Mouse (Mus musculus): ENCODE results near the gene 4930564D02Rik. TPM values are rescaled to one million over a fixed set of nuclear protein-coding genes. Genes with fewer than 3 reads are reported as not detected.

The 4930564D02Rik gene
- total RNA-seq, 1 experiment from 2014 or later: not detected

GRCm38 (mm10) chr3:105055666-105056065 is 11.0 kb upstream of the 4930564D02Rik start:
- ATAC-seq (replicated peaks; ENCODE audit: low read depth, poor library complexity, severe bottlenecking): no peak

GRCm38 (mm10) chr3:105058627-105059513 is 7.8 kb upstream of the 4930564D02Rik start:
- ATAC-seq (replicated peaks; ENCODE audit: low read depth, poor library complexity, severe bottlenecking): peak; percentile 83

GRCm38 (mm10) chr3:105059911-105060310 is 6.7 kb upstream of the 4930564D02Rik start:
- ATAC-seq (replicated peaks; ENCODE audit: low read depth, poor library complexity, severe bottlenecking): no peak

- ATAC-seq (replicated peaks; ENCODE audit: low read depth, poor library complexity, severe bottlenecking): no peak
Observed at GRCm38 (mm10) chr3:105060992-105061391, 5.7 kb upstream of the 4930564D02Rik start.

DNA sequence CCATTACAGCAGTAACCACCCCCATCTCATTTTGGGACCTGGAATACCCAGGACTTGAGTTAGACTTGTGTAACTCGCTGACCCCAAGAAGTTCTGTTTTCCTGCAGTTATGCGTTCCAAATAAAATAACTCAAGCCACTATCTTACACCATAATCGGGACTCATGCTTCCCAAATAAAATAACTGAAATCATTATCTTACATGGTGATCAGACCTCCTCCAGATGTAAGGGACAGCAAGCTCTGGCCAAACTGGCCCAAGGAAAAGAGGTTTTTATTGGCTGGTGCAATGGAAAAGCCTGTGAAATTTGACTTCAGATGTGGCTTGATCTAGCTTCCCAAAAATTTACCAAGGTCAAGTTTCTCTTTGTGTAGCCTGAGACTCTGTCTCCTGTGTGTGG is 5.1 kb upstream of the 4930564D02Rik start:
- no peak for ATAC-seq (replicated peaks; ENCODE audit: low read depth, poor library complexity, severe bottlenecking)

DNA sequence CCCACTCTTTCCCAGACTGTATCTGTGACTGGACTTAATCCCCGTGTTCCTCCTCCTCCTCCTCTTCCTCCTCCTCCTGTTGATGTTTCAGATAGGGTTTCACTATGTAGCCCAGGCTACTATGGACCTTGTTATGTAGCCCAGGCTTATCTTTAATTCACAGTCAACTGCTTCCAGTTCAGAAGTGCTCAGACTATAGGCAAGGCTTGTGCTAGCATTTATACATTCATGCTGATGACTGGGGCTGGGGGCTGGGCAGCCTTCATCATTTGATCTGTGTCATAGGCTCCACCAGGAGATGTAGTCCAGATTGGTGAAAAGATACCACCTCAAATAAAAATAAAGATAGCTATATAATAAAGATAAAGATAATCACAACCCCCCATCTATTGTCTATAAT is 4.7 kb upstream of the 4930564D02Rik start:
- no peak for ATAC-seq (replicated peaks; ENCODE audit: low read depth, poor library complexity, severe bottlenecking)

DNA sequence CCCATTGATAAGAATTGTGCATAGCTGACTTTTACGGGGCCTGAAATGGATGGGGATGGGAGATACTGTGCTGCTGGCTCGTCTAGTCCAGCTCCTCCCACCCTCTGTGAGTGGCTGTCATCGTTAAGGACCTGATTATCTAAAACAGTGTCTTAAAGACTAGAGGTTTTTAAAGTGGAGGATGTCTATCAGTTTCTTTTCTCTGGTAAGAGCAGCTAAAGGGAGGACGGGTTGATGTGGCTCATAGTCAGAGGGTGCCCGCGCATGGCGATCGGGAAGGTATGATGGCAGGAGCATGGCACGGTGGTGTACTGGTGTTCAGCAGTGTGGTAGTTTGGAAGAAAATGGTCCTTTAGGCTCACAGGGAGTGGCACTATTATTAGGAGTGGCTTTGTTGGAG is 4.0 kb upstream of the 4930564D02Rik start:
- no peak for ATAC-seq (replicated peaks; ENCODE audit: low read depth, poor library complexity, severe bottlenecking)

DNA sequence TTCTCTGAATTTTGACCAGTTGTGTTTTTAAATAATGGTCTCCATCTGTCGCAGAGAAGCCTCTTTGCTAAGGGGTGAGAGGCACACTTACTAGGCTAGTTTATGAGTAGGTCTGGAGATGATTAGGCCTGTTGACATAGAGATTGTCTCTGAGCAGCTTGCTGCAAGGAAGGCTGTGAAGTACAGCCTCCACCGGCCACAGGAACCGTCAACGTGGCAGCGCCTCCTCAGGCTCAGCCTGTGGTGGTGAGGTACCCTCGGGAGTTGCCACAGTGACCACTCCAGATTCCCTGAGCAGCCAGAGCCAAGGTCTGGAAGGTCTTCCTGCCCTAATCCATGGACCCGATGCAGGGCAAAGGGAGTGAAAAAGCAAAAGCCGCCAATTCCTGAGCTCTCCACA is 3.9 kb downstream of the 4930564D02Rik start:
- ATAC-seq (replicated peaks; ENCODE audit: low read depth, poor library complexity, severe bottlenecking): no peak

DNA sequence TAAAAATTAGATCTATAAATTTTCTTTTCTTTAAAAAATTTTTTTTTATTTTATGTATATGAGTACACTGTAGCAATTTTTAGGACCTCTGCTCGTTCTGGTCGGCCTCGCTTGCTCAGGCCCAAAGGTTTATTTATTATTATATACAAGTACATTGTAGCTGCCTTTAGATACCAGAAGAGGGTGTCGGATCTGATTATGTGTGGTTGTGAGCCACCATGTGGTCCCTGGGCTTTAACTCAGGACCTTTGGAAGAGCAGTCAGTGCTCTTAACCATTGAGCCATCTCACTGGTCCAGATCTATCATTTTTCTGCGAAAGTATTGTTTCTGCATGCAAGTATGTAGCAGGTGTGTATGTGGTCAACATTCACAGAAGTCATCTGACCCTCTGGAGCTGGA is 4.6 kb downstream of the 4930564D02Rik start:
- ATAC-seq (replicated peaks; ENCODE audit: low read depth, poor library complexity, severe bottlenecking): no peak

DNA sequence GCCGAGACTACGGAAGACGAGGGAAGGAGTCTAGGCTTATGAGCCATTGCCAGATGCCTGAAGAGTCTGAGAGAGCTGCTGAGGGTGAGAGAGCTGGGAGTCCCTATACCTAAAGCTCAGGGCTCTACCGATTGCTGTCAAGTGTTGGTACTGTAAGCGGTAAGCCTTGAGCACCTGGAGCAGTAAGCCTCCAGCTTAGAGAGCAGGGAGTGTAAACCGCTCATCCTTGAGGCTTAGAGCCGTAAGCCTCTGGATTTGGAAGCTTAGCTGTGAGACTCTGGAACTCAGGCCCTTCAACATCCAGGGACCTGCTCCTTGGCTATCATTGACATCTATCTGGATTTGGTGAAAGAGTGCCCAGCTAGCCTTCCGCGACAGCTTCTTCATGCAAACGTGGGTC is 5.9 kb downstream of the 4930564D02Rik start:
- no peak for ATAC-seq (replicated peaks; ENCODE audit: low read depth, poor library complexity, severe bottlenecking)

- no peak for ATAC-seq (replicated peaks; ENCODE audit: low read depth, poor library complexity, severe bottlenecking)
Observed at GRCm38 (mm10) chr3:105075796-105076195, 9.2 kb downstream of the 4930564D02Rik start.

DNA sequence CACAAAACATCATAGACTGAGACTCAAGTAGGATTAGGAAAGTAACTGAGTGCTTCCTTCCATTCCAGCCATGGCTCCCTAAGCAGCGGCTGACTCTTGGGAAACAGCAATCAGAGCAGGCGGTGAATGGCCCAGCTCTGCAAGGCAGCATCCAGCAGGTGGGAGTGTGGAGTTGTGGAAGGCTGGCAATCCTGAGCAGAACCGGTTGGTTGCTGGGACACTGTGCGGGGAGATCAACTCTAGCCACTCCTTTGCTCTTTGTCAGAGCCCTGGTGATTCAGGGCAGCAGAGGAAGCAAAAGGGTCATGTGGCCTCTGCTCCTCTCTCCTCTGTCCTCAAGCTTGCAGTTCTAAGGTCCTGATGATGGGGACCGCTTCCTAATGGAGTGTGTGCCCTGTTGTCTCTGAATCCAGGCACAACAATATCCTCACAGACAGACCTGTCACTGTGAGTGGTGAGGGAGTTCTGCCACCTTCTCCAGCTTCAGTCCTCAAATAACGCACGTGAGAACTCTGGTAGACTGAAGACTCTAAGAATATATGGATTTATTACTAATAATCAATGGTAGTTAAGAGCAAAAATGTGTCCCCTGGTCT is 11.7 kb downstream of the 4930564D02Rik start:
- ATAC-seq (replicated peaks; ENCODE audit: low read depth, poor library complexity, severe bottlenecking): peak; percentile 65; the same call in 1 of the 2 replicates

DNA sequence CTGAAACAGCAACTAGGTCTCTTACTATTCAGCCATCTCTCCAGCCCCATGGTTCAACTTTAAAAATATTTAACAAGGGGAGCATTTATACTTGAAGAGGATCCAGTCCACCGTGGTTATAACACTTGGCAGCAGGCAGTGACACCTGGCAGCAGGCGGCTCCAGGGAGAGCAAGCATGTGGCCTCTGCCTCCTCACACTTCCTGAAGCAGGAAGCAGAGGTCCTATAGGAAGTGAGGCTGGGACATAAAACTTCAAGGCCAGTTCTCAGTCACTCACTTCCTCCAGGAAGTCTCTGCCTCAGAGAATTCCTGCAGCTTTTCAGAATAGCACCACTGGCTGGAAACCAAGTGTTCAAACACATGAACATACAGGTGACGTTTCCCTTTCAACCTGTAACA is 20.7 kb downstream of the 4930564D02Rik start:
- no peak for ATAC-seq (replicated peaks; ENCODE audit: low read depth, poor library complexity, severe bottlenecking)

GRCm38 (mm10) chr3:105088638-105089037 is 22.0 kb downstream of the 4930564D02Rik start:
- no peak for ATAC-seq (replicated peaks; ENCODE audit: low read depth, poor library complexity, severe bottlenecking)

DNA sequence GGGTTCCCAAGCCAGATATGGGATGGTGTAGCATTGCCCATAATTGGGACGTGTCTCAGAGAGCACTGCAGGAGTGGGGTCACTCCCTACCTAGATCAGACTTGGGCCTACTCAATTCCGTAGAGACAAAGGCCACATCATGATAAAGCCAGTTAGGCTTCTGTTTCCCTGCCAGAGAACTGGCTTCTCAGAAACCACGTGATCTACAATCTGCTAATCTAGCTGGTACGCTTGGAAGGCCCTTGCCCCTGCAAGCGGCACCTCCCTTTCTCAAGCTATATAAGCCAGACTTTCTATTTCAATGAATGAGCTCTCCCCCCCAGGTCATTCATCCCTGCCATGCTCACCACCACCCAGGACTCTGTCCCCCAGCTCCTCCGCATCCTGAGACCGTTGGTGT is 23.5 kb downstream of the 4930564D02Rik start:
- ATAC-seq (replicated peaks; ENCODE audit: low read depth, poor library complexity, severe bottlenecking): no peak

DNA sequence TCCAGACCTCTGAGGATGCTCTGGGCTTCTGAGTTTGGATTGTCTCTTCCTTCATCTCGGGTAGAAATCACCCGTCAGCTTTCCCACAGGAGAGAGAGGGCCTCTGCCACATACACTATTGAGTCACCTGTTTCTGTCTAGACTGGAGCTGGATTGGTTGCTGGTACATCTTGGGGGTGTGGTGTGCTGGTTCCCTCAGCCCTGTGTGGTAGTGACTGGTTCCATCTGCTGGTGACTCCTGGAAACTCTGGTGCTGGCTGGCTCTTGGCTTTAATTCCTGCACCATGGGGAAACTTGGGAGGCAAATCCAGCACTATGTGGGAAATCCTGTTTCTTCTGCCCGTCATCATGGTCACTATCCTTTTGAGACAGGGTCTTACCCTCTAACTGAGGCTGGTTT is 24.3 kb downstream of the 4930564D02Rik start:
- ATAC-seq (replicated peaks; ENCODE audit: low read depth, poor library complexity, severe bottlenecking): peak; percentile 75

- no peak for ATAC-seq (replicated peaks; ENCODE audit: low read depth, poor library complexity, severe bottlenecking)
Observed at GRCm38 (mm10) chr3:105092721-105093505, 26.3 kb downstream of the 4930564D02Rik start.

GRCm38 (mm10) chr3:105094448-105094847 is 27.8 kb downstream of the 4930564D02Rik start:
- no peak; the same call in 1 of the 2 replicates for ATAC-seq (replicated peaks; ENCODE audit: low read depth, poor library complexity, severe bottlenecking)

DNA sequence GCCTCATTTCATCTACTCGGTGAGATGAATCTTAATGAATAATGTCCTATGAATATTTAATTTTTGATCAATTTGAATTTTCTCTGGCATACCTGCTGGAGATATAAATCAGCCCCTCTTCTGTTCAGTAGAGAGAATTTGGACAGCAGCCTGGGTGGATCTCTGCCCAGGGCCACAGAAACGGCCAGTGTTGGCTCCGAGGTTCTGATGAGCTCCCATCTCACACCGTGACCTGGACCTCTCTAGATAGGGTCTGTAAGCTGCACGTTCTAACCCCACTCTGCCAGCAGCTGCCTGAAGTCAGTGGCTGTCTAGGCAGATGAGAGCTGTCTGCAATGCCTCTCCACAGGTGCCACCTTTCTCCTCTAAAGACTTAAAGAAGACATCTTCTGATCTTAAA is 28.4 kb downstream of the 4930564D02Rik start:
- ATAC-seq (replicated peaks; ENCODE audit: low read depth, poor library complexity, severe bottlenecking): no peak

DNA sequence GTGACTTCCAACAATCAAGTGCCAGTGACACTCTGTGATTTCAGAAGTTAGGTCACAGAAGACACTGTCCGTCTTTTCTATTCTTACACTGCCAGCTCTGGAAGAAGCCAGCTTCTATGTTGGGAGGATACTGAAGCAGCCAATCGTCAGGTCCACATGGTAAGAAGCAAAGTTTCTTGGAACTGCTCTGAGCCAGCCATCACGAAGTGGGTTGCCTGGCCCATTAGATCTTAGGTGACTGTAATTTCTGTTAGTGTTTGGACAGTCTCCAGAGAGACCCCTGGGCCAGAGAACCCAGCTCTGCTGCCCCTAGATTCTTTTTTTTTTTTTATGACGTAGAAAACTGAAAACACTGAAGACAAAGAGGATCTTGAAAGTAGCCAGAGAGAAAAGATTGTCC is 30.9 kb downstream of the 4930564D02Rik start:
- ATAC-seq (replicated peaks; ENCODE audit: low read depth, poor library complexity, severe bottlenecking): no peak
